Mouse (Mus musculus) E14TG2a.4 (cell line): ENCODE measurements around the gene Tdrd12.

Experiments
- CTCF ChIP-seq: conservative IDR thresholded peaks from 2 replicates; pipeline ENCODE4 v1.5.1; 2014; ENCODE audit warnings: low read length
- NANOG ChIP-seq: IDR thresholded peaks from 2 replicates; pipeline ENCODE4 v1.6.1; 2014; ENCODE audit warnings: borderline replicate concordance, low read length, mixed read lengths

GRCm38 (mm10) chr7:35486553-35486952 lies 51.0 kb downstream of the Tdrd12 start:
- TF ChIP-seq NANOG (no peak), CTCF (no peak)
